Mouse (Mus musculus) adrenal gland, postnatal 36 days (tissue): ENCODE results near the gene Serpinb8. TPM values are rescaled to one million over a fixed set of nuclear protein-coding genes. Genes with fewer than 3 reads are reported as not detected.

ENCODE experiments used
- DNase-seq, 2 experiments: peaks; one replicate each; pipeline ENCODE4 v3.0.0; 2021; ENCODE audit warnings: mixed read lengths in 1 of 2
- total RNA-seq, 2 experiments: library from RNA; stranded (reverse); gene quantifications; 2 replicates each; pipeline ENCODE4 v1.2.3; 2021

The Serpinb8 gene
- total RNA-seq, 2 experiments from 2014 or later = 2.8 to 4.3 TPM

DNA sequence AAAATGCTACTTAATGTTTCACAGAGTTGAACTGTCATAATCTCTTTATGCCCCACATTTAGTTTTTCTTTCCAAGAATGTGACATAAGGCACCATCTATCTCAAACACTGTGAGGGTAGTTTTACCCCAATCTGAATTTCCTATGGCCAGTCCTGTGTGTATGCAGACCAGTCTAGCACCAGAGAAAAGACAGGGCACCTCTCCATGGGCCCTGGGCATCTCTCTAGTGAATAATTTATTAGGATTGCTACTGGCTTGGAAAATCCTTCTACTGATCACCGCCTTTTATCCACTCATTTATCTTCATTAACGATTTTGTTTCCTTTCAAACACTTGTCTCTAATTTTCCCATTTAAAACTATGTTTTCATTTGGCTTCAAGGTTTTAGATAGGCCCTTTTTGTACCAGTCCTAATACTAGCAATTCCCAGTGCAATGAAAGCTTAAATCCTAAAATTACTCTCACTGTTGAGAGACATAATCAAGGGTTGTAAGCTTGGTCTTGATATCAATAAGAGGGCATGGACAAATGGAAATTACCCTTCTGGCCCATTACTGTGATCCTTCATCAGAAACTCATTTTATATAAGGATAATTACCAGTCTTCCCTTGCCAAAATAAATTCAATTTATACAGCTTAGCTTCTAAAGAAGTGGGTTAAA is 52.8 kb downstream of the Serpinb8 start:
- DNase-seq = no peak

DNA sequence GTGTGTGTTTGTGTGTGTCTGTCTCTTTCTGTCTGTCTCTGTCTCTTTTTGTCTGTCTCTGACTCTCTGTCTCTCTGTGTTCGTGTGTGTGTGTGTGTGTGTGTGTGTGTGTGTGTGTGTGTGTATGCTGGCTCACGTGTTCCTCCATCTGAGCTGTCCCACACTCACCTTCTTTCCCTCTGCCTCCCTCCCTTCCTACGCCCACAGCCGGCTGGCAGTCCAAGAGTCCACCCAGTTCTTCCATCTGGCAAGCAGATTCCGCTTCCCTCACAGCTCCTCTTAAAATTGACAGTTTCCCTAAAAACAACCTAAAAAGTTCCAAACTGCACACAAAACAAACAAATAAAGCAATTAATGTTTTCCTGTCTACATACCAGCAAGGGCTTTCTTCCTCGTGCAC is 55.3 kb downstream of the Serpinb8 start:
- no peak for DNase-seq

DNA sequence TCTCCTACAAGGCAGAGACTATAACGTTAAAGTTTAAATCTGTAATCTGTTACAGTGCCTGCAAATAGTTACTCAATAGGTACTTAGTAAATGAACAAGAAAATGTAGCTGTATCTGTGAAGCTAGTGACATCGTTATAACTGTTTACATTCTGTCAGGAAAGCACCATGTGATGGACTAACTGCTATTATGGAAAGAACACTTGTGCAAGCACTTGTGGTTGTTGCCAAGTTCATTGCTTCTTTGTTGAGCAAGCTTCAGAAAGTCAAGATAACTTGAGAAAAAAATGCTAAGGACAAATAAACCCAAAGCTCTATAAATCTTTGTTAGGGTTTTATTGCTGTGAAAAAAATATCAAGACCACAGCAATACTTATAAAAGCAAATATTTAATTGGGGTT is 67.9 kb downstream of the Serpinb8 start:
- no peak for DNase-seq

Other genes with a start within 250 kb of the Serpinb8 start
- gene Serpinb11, start 228.8 kb upstream of the Serpinb8 start, total RNA-seq = not detected
- not detected for gene Serpinb7, start 190.4 kb upstream of the Serpinb8 start, total RNA-seq
- gene Serpinb2, start 78.6 kb upstream of the Serpinb8 start, total RNA-seq = under 1 TPM in 1 of 2 experiments, not detected in 1; 0.36 TPM